Mouse (Mus musculus) kidney, embryonic 14.5 days (tissue): ENCODE measurements around the gene Anapc15. TPM values are rescaled to one million over a fixed set of nuclear protein-coding genes. Genes with fewer than 3 reads are reported as not detected.

Experiments used
- ATAC-seq: fragments of 200-750 bp; cut with Nextera tagmentation; 2 replicates; pipeline ENCODE4 v1.8.0; 2017; ENCODE audit warnings: moderate number of reproducible peaks, mild to moderate bottlenecking, moderate TSS enrichment, moderate library complexity; ENCODE audit not compliant: low FRiP score, low TSS enrichment
- H3K27ac ChIP-seq: fragments of 300-500 bp; sonication (generic); 2 replicates; pipeline ENCODE4 v1.5.1; 2014; ENCODE audit warnings: low read depth, mild to moderate bottlenecking, low read length, moderate library complexity, mixed read lengths
- H3K27me3 ChIP-seq: fragments of 300-500 bp; sonication (generic); 2 replicates; pipeline ENCODE4 v1.6.1; 2014; ENCODE audit warnings: mild to moderate bottlenecking, low read length; ENCODE audit not compliant: control insufficient read depth, insufficient read depth
- H3K36me3 ChIP-seq: fragments of 300-500 bp; sonication (generic); 2 replicates; pipeline ENCODE4 v1.6.1; 2014; ENCODE audit warnings: low read length, mixed read lengths; ENCODE audit not compliant: control insufficient read depth, insufficient read depth
- H3K4me1 ChIP-seq: fragments of 300-500 bp; sonication (generic); 2 replicates; pipeline ENCODE4 v1.6.1; 2014; ENCODE audit warnings: low read length, mixed read lengths; ENCODE audit not compliant: control insufficient read depth, insufficient read depth
- H3K4me2 ChIP-seq: fragments of 300-500 bp; sonication (generic); replicated peaks from 2 replicates; pipeline ENCODE4 v1.6.1; 2014; ENCODE audit warnings: low read depth, mild to moderate bottlenecking, low read length
- H3K4me3 ChIP-seq: fragments of 300-500 bp; sonication (generic); 2 replicates; pipeline ENCODE4 v1.5.1; 2014; ENCODE audit warnings: mild to moderate bottlenecking, low read length
- H3K9ac ChIP-seq: fragments of 300-500 bp; sonication (generic); 2 replicates; pipeline ENCODE4 v1.6.1; 2014; ENCODE audit warnings: low read depth, mild to moderate bottlenecking, low read length, moderate library complexity
- H3K9me3 ChIP-seq: fragments of 300-500 bp; sonication (generic); 2 replicates; pipeline ENCODE4 v1.6.1; 2016; ENCODE audit warnings: low read length; ENCODE audit not compliant: control insufficient read depth
- WGBS: fragments of 180-500 bp; shearing (Covaris S2); extraction: QIAGEN DNeasy Blood & Tissue Kit; methylation state at CpG from one replicate; pipeline ENCODE4 v1.1.7; 2014; 5-methylcytosine and 5-hydroxymethylcytosine counted together
- polyA plus RNA-seq: library from polyadenylated mRNA; unstranded; fragments of >200 nt; fragmentation: Nextera tagmentation; extraction: Ambion mirVana; gene quantifications from 2 replicates; pipeline ENCODE4 v1.2.1, GENCODE M21; 2014

Anapc15 gene
- polyA plus RNA-seq, 1 experiment from 2014 or later, result 71.4 TPM

DNA sequence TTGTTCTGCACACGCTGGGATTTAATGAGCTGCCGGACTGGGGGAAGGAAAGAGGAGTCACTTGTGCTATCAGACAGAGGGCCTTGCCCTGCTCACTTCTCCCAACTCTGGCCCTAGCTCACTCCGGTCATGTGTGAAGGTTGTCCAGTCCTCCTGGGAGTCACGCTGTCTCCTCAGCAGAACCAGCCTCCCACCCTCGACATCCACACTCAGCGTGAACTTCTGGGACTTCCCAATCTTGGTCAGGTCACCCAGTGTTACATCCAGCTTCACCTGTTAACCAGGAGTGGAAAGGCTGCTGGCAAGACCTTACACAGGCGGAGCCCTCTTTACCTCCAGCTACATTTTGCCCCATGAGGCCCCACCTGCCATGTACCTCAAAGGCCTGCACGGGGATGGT lies 32.1 kb upstream of the Anapc15 start:
- peaks cover 78% of the 10 kb centered on the region for H3K36me3 ChIP-seq
- no peak overlapping the region for H3K9ac ChIP-seq
- no peak overlapping the region for H3K4me2 ChIP-seq
- H3K4me3 ChIP-seq, result no peak overlapping the region
- ATAC-seq, result no peak
- H3K9me3 ChIP-seq, result no peaks in the 10 kb centered on the region
- WGBS, result 94% methylated on average over 8 of the region's 8 CpGs
- peaks cover 10% of the 10 kb centered on the region; the same call in 1 of the 2 replicates for H3K4me1 ChIP-seq
- H3K27me3 ChIP-seq, result no peaks in the 10 kb centered on the region
- no peak overlapping the region for H3K27ac ChIP-seq

DNA sequence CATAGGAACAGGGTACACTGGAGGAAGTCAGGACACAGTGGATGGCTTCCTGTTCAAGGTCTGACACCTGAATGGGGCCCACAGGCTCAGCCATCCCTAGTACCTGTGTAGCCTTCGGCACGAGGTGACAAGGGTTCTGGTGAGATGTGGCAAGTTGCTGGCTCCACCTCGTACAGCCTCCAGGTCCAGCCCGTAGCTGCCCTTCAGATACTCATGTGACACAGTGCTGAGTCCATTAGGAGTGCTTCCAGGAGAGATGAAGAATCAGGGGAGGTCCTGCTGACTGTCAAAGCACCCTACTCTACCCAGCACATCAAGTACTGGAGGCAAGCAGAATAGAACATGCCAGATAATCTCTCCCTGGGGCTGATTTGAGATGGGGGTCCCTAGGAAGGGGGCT lies 31.1 kb upstream of the Anapc15 start:
- no peak overlapping the region for H3K9ac ChIP-seq
- no peak for ATAC-seq
- H3K27ac ChIP-seq, result no peak overlapping the region
- no peaks in the 10 kb centered on the region for H3K9me3 ChIP-seq
- H3K4me1 ChIP-seq, result peaks cover 10% of the 10 kb centered on the region; the same call in 1 of the 2 replicates
- no peak overlapping the region for H3K4me2 ChIP-seq
- H3K36me3 ChIP-seq, result peaks cover 69% of the 10 kb centered on the region
- no peak overlapping the region for H3K4me3 ChIP-seq
- no peaks in the 10 kb centered on the region for H3K27me3 ChIP-seq
- WGBS, result 94% methylated on average over 4 of the region's 4 CpGs

DNA sequence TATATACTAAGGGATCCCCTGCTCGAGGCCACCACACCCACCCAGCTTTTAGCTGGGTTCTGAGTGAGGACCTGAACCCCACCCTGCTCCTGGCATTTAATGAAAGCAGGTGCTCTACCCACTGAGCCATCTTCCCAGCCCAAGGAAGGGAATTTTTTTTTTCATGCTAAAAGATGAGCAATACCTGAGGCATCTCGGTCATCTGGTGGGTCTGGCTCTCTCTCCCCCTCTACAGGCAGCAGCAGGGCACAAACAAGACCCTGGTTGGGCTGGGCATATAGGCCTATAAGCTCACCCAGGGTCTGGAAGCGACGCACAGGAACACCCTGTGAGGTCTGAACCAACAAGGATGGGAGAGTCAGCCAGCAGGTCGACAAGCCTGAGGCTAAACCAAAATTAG lies 30.2 kb upstream of the Anapc15 start:
- no peak overlapping the region for H3K9ac ChIP-seq
- H3K36me3 ChIP-seq, result peaks cover 59% of the 10 kb centered on the region
- H3K9me3 ChIP-seq, result no peaks in the 10 kb centered on the region
- no peak overlapping the region for H3K27ac ChIP-seq
- ATAC-seq, result no peak
- no peak overlapping the region for H3K4me3 ChIP-seq
- no peak overlapping the region for H3K4me2 ChIP-seq
- WGBS, result 76% methylated on average over 5 of the region's 5 CpGs
- peaks cover 10% of the 10 kb centered on the region; the same call in 1 of the 2 replicates for H3K4me1 ChIP-seq
- H3K27me3 ChIP-seq, result no peaks in the 10 kb centered on the region

DNA sequence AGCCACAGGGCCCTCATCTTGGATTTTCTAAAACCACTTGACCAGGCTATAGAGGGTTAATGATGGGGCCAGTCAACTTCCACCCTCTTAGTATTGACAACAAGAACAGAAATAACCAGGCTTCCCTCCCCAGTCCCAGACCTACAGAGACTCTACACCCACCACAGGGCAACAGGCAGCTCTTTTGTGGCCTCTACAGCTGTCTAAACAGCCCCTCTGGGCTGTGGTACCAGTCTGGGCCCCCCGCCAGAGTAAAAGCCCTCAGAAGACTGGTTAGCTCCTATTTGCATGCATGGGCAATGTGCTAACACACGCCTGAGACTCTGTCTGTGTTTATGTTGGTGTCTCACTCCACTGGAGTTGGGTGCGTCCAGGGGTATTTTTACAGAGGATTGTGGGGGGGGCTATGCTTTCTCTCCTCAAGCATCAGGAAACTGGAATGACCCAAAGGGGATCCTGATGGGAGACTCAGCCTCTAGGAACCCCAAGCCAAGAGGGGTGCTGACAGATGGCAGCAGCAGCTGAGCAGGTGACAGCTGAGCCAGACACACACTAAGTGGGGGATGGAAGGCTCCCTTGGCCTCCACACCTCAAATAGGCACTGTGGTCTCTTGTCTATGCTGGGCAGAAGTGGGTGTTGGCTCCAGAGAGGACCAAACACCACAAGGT lies 29.5 kb upstream of the Anapc15 start:
- Histone ChIP-seq H3K27me3 (no peaks in the 10 kb centered on the region), H3K9me3 (no peaks in the 10 kb centered on the region), H3K4me3 (no peak overlapping the region), H3K27ac (no peak overlapping the region), H3K4me1 (peaks cover 14% of the 10 kb centered on the region; the same call in 1 of the 2 replicates), H3K36me3 (peaks cover 52% of the 10 kb centered on the region), H3K9ac (no peak overlapping the region), H3K4me2 (no peak overlapping the region)
- WGBS, result 54% methylated on average over 3 of the region's 3 CpGs
- ATAC-seq, result no peak

DNA sequence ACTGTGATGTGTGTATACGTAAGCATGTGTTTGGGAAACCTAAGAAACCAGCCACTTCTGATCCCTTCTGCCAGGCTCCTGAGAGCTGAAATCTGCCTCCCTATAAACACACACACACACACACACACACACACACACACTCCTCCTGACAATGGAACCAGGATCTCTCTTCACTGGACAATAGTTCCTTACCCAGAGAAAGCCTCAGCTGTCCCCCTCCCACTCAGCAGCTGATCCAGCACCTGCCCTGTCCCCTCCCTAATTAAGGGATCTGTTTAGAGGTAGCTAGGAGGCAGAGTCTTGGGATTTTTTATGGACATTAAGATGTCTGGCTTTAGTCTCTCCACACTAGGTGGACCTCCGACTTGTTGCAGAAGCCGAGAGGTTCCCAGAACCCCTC lies 28.6 kb upstream of the Anapc15 start:
- 64% methylated on average over 3 of the region's 3 CpGs for WGBS
- peak overlapping the region; percentile 83; the same call in 1 of the 2 replicates for H3K4me3 ChIP-seq
- H3K4me1 ChIP-seq, result peaks cover 17% of the 10 kb centered on the region; the same call in 1 of the 2 replicates
- H3K36me3 ChIP-seq, result peaks cover 44% of the 10 kb centered on the region
- H3K9me3 ChIP-seq, result no peaks in the 10 kb centered on the region
- H3K4me2 ChIP-seq, result peak overlapping the region; percentile 64
- ATAC-seq, result no peak
- no peak overlapping the region for H3K9ac ChIP-seq
- H3K27ac ChIP-seq, result no peak overlapping the region
- H3K27me3 ChIP-seq, result no peaks in the 10 kb centered on the region

DNA sequence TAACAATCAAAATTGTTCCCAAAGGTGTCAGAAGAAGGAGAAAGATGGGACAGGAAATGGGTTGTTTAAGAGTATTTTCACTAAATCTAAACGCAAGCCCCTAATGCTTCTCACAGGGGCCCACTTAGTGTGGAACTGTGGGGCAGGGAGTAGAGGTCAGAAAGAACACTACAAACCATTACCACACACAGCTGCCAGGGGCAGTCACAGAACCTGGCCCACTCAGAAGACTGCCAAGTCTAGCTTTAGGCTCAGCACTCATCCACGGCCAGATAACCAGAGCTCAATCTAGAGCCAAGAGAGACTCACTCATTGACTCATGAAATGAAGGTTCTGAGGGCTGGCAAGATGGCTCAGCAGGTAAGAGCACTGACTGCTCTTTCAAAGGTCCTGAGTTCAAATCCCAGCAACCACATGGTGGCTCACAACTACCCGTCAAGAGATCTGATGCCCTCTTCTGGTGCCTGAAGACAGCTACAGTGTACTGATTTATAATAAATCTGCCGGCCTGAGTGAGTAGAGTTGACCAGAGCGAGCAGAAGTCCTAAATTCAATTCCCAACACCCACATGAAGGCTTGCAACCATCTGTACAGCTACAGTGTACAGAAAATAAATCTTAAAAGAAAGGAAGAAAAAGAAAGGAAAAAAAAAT lies 27.9 kb upstream of the Anapc15 start:
- 36% methylated on average over 5 of the region's 5 CpGs for WGBS
- Histone ChIP-seq H3K9me3 (no peaks in the 10 kb centered on the region), H3K27ac (peak overlapping the region; percentile 91; the same call in 1 of the 2 replicates), H3K36me3 (peaks cover 37% of the 10 kb centered on the region), H3K9ac (peak overlapping the region; percentile 93), H3K27me3 (no peaks in the 10 kb centered on the region), H3K4me1 (peaks cover 17% of the 10 kb centered on the region; the same call in 1 of the 2 replicates), H3K4me3 (peak overlapping the region; percentile 83), H3K4me2 (peak overlapping the region; percentile 64)
- no peak for ATAC-seq

DNA sequence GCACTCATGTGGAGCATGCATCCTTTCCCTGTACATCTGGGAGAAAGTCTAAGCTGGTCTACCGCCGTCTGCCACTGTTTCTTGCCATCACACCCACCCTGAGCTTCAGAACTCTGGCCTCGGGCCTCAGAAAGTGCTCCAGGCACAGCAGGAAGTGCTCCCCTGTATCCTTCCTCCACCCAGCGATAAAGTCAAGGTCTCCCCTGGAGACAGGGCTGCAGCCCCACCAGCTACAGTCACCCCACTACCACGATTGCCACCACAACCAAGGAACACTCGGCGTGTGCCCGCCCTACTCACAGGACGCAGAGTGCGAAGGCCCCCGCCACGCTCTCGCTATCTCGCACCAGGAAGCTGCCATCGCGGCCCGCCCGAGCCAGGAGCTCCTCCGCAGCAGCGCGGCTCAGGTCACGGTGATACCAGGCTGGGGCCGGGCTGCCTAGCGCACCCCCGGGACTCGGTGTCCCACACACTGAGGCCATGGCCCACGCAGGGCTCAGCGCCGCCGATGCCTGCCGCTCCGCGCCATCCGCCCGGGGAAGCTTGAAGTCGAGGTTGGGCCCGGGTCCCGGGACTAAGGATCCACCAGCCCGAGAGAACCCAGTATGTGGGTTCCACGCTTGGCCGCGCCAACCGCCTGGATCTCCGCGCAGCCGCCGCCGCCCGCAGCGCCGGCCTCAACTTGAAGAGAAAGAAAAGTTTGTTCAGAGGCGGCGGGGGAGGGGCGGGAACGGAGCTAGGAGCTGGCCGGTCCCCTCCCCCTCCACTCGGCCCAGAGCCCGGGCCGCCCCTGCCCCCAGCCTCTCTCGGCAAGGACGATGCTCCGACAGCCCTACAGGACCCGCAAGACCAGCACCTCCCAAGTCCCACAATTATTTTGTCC lies 27.0 kb upstream of the Anapc15 start:
- Histone ChIP-seq H3K4me3 (peak overlapping the region; percentile 83), H3K4me1 (peaks cover 17% of the 10 kb centered on the region; the same call in 1 of the 2 replicates), H3K9me3 (no peaks in the 10 kb centered on the region), H3K9ac (peak overlapping the region; percentile 93), H3K27ac (peak overlapping the region; percentile 91), H3K27me3 (no peaks in the 10 kb centered on the region), H3K36me3 (peaks cover 28% of the 10 kb centered on the region), H3K4me2 (peak overlapping the region; percentile 64)
- ATAC-seq, result peak; percentile 51
- WGBS, result under 1% methylated on average over 56 of the region's 63 CpGs

DNA sequence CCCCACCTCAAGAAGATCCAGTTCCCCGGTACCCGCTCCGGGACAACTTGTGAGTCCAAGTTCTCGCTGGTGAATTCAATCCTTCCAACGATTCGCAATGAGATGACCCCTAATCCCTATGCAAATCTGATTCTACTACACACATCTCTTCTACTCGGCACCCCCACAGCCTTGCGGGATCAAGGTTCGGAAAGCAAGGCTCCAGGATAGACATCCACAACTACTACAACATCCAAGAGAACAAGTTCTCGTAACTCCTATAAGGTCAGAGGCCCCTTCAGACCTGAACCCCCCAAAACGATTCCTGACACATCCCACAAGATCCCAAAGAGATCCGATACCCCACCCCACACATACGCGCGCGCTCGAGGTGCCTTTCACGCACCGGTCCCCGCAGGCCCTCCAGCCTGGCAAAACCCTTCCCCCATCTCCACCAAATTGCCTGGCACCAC lies 26.3 kb upstream of the Anapc15 start:
- H3K4me3 ChIP-seq, result peak overlapping the region; percentile 83
- peaks cover 17% of the 10 kb centered on the region; the same call in 1 of the 2 replicates for H3K4me1 ChIP-seq
- peak overlapping the region; percentile 91 for H3K27ac ChIP-seq
- H3K4me2 ChIP-seq, result peak overlapping the region; percentile 64
- under 1% methylated on average over 20 of the region's 20 CpGs for WGBS
- H3K9ac ChIP-seq, result peak overlapping the region; percentile 93
- no peaks in the 10 kb centered on the region for H3K9me3 ChIP-seq
- ATAC-seq, result peak; percentile 0; the same call in 1 of the 2 replicates
- H3K27me3 ChIP-seq, result no peaks in the 10 kb centered on the region
- H3K36me3 ChIP-seq, result peaks cover 21% of the 10 kb centered on the region
